Mouse (Mus musculus) CH12.LX (cell line): ENCODE data around the gene Fggy. TPM values are rescaled to one million over a fixed set of nuclear protein-coding genes. Genes with fewer than 3 reads are reported as not detected.

Source experiments
- DNase-seq: peaks from one replicate; pipeline ENCODE4 v3.0.0-alpha.2; 2013; ENCODE audit errors: extremely low read depth
- H3K27ac ChIP-seq: 2 replicates; pipeline ENCODE4 v1.5.1; 2012; ENCODE audit warnings: low read depth, mild to moderate bottlenecking, control low read depth, moderate library complexity; ENCODE audit not compliant: insufficient read depth
- H3K27me3 ChIP-seq: replicated peaks from 2 replicates; pipeline ENCODE3; 2012; ENCODE audit warnings: inconsistent platforms
- H3K36me3 ChIP-seq, 2 experiments: replicated peaks in 1 of 2; 2 replicates each; pipeline versions ENCODE3 to v1.6.1; 2012; ENCODE audit warnings: inconsistent platforms in 1 of 2, low read length in 1 of 2, mild to moderate bottlenecking in 1 of 2, mixed read lengths in 1 of 2, moderate library complexity in 1 of 2; ENCODE audit not compliant: control insufficient read depth in 1 of 2, insufficient read depth in 1 of 2
- H3K4me1 ChIP-seq, 2 experiments: 2 replicates each; pipeline ENCODE4 v1.6.1; 2012; ENCODE audit warnings: inconsistent platforms in 1 of 2, moderate library complexity in 1 of 2; ENCODE audit not compliant: insufficient read depth in 2 of 2, control insufficient read depth in 1 of 2
- H3K4me2 ChIP-seq: 2 replicates; pipeline ENCODE4 v1.6.1; 2012; ENCODE audit warnings: low read depth, mild to moderate bottlenecking, control low read depth; ENCODE audit not compliant: poor library complexity, insufficient read depth, severe bottlenecking
- H3K4me3 ChIP-seq, 3 experiments: fragments of 150-350 bp in 1 of 3; sonication (generic) in 1 of 3; replicated peaks in 1 of 3; 2 replicates each; pipeline versions ENCODE3 to v1.5.1; 2011 to 2012; ENCODE audit warnings: low read depth in 2 of 3, low read length in 2 of 3, mild to moderate bottlenecking in 2 of 3, moderate library complexity in 2 of 3, control low read depth in 1 of 3, improper control_type of control experiment in 1 of 3, inconsistent platforms in 1 of 3, mixed read lengths in 1 of 3; ENCODE audit not compliant: poor library complexity in 1 of 3
- H3K79me2 ChIP-seq: replicated peaks from 2 replicates; pipeline ENCODE4 v1.6.1; 2012; ENCODE audit warnings: mild to moderate bottlenecking, moderate library complexity; ENCODE audit not compliant: control insufficient read depth, poor library complexity, insufficient read depth, severe bottlenecking; ENCODE audit errors: extremely low read depth
- H3K9ac ChIP-seq: 2 replicates; pipeline ENCODE4 v1.6.1; 2012; ENCODE audit warnings: low read depth, mild to moderate bottlenecking, control low read depth, moderate library complexity; ENCODE audit not compliant: insufficient read depth
- H3K9me3 ChIP-seq: replicated peaks from 2 replicates; pipeline ENCODE3; 2012; ENCODE audit warnings: low read length, inconsistent platforms, mixed read lengths
- CHD2 ChIP-seq: IDR thresholded peaks from 2 replicates; pipeline ENCODE4 v1.6.1; 2011; ENCODE audit warnings: low read length, improper control_type of control experiment
- CTCF ChIP-seq, 2 experiments: IDR thresholded peaks in 1 of 2; conservative IDR thresholded peaks in 1 of 2; 2 replicates each; pipeline ENCODE4 v1.5.1; 2011 to 2012; ENCODE audit warnings: low read depth in 2 of 2, low read length in 2 of 2, improper control_type of control experiment in 1 of 2, inconsistent platforms in 1 of 2, mild to moderate bottlenecking in 1 of 2, moderate library complexity in 1 of 2
- ELF1 ChIP-seq: IDR thresholded peaks from 2 replicates; pipeline ENCODE4 v1.6.1; 2014; ENCODE audit warnings: low read depth, mild to moderate bottlenecking, inconsistent platforms, low read length, improper control_type of control experiment
- EP300 ChIP-seq: IDR thresholded peaks from 2 replicates; pipeline ENCODE4 v1.6.1; 2011; ENCODE audit warnings: low read length, improper control_type of control experiment
- ETS1 ChIP-seq: conservative IDR thresholded peaks from 2 replicates; pipeline ENCODE4 v1.6.1; 2012; ENCODE audit warnings: low read depth, mild to moderate bottlenecking, inconsistent platforms, low read length, improper control_type of control experiment, moderate library complexity
- JUN ChIP-seq: IDR thresholded peaks from 2 replicates; pipeline ENCODE4 v1.6.1; 2011; ENCODE audit warnings: low read depth, mild to moderate bottlenecking, low read length, improper control_type of control experiment, moderate library complexity; ENCODE audit not compliant: insufficient read depth
- JUND ChIP-seq: conservative IDR thresholded peaks from 2 replicates; pipeline ENCODE4 v1.6.1; 2011; ENCODE audit warnings: low read depth, low read length, improper control_type of control experiment
- MAX ChIP-seq: IDR thresholded peaks from 2 replicates; pipeline ENCODE4 v1.6.1; 2011; ENCODE audit warnings: low read length, improper control_type of control experiment
- MAZ ChIP-seq: IDR thresholded peaks from 2 replicates; pipeline ENCODE4 v1.6.1; 2012; ENCODE audit warnings: low read depth, mild to moderate bottlenecking, inconsistent platforms, low read length, improper control_type of control experiment, moderate library complexity
- NELFE ChIP-seq: IDR thresholded peaks from 2 replicates; pipeline ENCODE4 v1.6.1; 2011; ENCODE audit warnings: low read depth, low read length, improper control_type of control experiment
- NRF1 ChIP-seq: IDR thresholded peaks from 2 replicates; pipeline ENCODE4 v1.6.1; 2014; ENCODE audit warnings: low read depth, mild to moderate bottlenecking, inconsistent platforms, low read length, improper control_type of control experiment, moderate library complexity
- RAD21 ChIP-seq: IDR thresholded peaks from 2 replicates; pipeline ENCODE4 v1.6.1; 2011; ENCODE audit warnings: low read depth, mild to moderate bottlenecking, low read length, improper control_type of control experiment, moderate library complexity
- SMC3 ChIP-seq: IDR thresholded peaks from 2 replicates; pipeline ENCODE4 v1.6.1; 2011; ENCODE audit warnings: low read depth, low read length, improper control_type of control experiment
- TCF12 ChIP-seq: IDR thresholded peaks from 2 replicates; pipeline ENCODE4 v1.6.1; 2014; ENCODE audit warnings: low read depth, mild to moderate bottlenecking, inconsistent platforms, low read length, improper control_type of control experiment
- USF1 ChIP-seq: IDR thresholded peaks from 2 replicates; pipeline ENCODE4 v1.6.1; 2014; ENCODE audit warnings: low read depth, mild to moderate bottlenecking, inconsistent platforms, low read length, improper control_type of control experiment
- USF2 ChIP-seq: conservative IDR thresholded peaks from 2 replicates; pipeline ENCODE4 v1.6.1; 2011; ENCODE audit warnings: low read depth, low read length, improper control_type of control experiment
- ZKSCAN1 ChIP-seq: IDR thresholded peaks from 2 replicates; pipeline ENCODE4 v1.6.1; 2012; ENCODE audit warnings: low read depth, inconsistent platforms, low read length, improper control_type of control experiment, borderline replicate concordance
- ZNF384 ChIP-seq: IDR thresholded peaks from 2 replicates; pipeline ENCODE4 v1.6.1; 2012; ENCODE audit warnings: low read depth, low read length, improper control_type of control experiment, inconsistent platforms
- dilution Hi-C: fragments of 300-500 bp; cut with MboI; formaldehyde crosslinking; loops from 2 replicates; pipeline ENCODE4 v1.14.3; 2020; ENCODE audit warnings: low sequenced_read_pairs; ENCODE audit not compliant: extremely low pct_unique_long_range_greater_than_20kb, extremely low pct_ligation_motif_present
- in situ Hi-C: fragments of 300-500 bp; cut with MboI; formaldehyde crosslinking; loops from 3 replicates; pipeline ENCODE4 v1.14.3; 2019; ENCODE audit warnings: low sequenced_read_pairs, low pct_ligation_motif_present, low pct_unique_long_range_greater_than_20kb, mixed read lengths
- polyA plus RNA-seq: library from polyadenylated mRNA; unstranded; fragments of >175 nt; gene quantifications from 2 replicates; pipeline ENCODE4 v1.2.1, GENCODE M21; 2012; ENCODE audit warnings: low read depth; ENCODE audit not compliant: insufficient read length
- total RNA-seq, 2 experiments: library from RNA; depleted of rRNA; stranded (reverse); fragments of 300-350 nt in 1 of 2; fragments of >200 nt in 1 of 2; gene quantifications; 2 replicates each; pipeline ENCODE4 v1.2.3; 2012 to 2014

Gene Fggy
- total and polyA plus RNA-seq, 3 experiments = 6.2 to 7.5 (median 6.9) TPM

GRCm38 (mm10) chr4:95526588-95526987 is 30.7 kb upstream of the Fggy start:
- Histone ChIP-seq H3K9me3 (peaks cover 2% of the 10 kb centered on the region), H3K36me3 (no peaks in the 10 kb centered on the region), H3K4me1 (no peaks in the 10 kb centered on the region), H3K9ac (no peak overlapping the region), H3K79me2 (no peaks in the 10 kb centered on the region), H3K27me3 (no peaks in the 10 kb centered on the region), H3K27ac (no peak overlapping the region), H3K4me2 (no peak overlapping the region), H3K4me3 (no peak overlapping the region)
- in situ Hi-C loops = no loop called here
- TF ChIP-seq NELFE (no peak), ZKSCAN1 (no peak), EP300 (no peak)
- DNase-seq = no peak
- dilution Hi-C loops = no loop called here

DNA sequence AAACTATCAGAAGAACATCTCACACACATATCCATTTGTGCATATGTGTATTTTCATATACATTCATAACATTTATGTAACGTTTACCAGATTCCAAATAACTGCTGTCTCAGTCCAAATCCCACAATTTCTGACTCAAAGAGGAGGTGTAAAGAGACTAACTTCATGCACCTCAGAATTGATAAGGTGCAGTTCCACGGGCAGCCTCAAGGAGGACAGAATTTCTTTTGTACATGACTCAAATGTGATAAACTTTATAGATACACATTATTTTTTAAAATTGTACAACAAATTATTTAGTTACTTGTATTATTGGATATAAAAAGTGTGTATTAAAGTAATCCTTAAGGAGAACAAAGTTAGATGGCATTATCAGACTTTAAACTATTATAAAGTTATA is 26.6 kb upstream of the Fggy start:
- H3K27me3 ChIP-seq = no peaks in the 10 kb centered on the region
- TF ChIP-seq CTCF (conservative IDR thresholded peaks at IDR 0.05 in 1 of 2, IDR thresholded peaks at IDR 0.05 in 1 of 2; ENCODE audit: low read depth in 2 of 2, low read length in 2 of 2) = peak; percentile 12 to 46; a peak in 2 of 4 replicates
- TF ChIP-seq RAD21 = peak; percentile 19
- TF ChIP-seq JUN = no peak
- no peak for TF ChIP-seq ZKSCAN1
- no peak for TF ChIP-seq ELF1
- TF ChIP-seq CHD2 = no peak
- TF ChIP-seq USF2 = no peak
- no peak for TF ChIP-seq ZNF384
- no peak for TF ChIP-seq NRF1
- TF ChIP-seq MAX = no peak
- TF ChIP-seq ETS1 = no peak
- TF ChIP-seq JUND = no peak
- peak; percentile 45 for TF ChIP-seq SMC3
- TF ChIP-seq MAZ = no peak
- TF ChIP-seq TCF12 = no peak
- TF ChIP-seq USF1 = no peak
- TF ChIP-seq, all 38 proteins: peak for 3
- dilution Hi-C loops = no loop called here
- H3K27ac ChIP-seq = no peak overlapping the region
- no peaks in the 10 kb centered on the region for H3K4me1 ChIP-seq
- peak; percentile 6 for DNase-seq
- no peak overlapping the region for H3K4me3 ChIP-seq
- no peak overlapping the region for H3K9ac ChIP-seq
- no peak overlapping the region for H3K4me2 ChIP-seq
- in situ Hi-C loops = no loop called here
- no peaks in the 10 kb centered on the region for H3K36me3 ChIP-seq
- no peaks in the 10 kb centered on the region for H3K9me3 ChIP-seq
- H3K79me2 ChIP-seq = no peaks in the 10 kb centered on the region
